Mouse (Mus musculus) G1E (cell line): ENCODE measurements around the gene Dmrtb1. TPM values are rescaled to one million over a fixed set of nuclear protein-coding genes. Genes with fewer than 3 reads are reported as not detected.

Experiments used
- ATAC-seq: 2 replicates; pipeline ENCODE4 v1.8.0; 2016; ENCODE audit warnings: mild to moderate bottlenecking; ENCODE audit not compliant: insufficient number of reproducible peaks, poor library complexity, low FRiP score, severe bottlenecking; ENCODE audit errors: extremely low read depth
- DNase-seq: peaks from one replicate; pipeline ENCODE4 v3.0.0; 2012; ENCODE audit warnings: low spot score
- H3K27me3 ChIP-seq: 2 replicates; pipeline ENCODE4 v1.6.1; 2012; ENCODE audit warnings: mild to moderate bottlenecking, low read length, inconsistent platforms; ENCODE audit not compliant: insufficient read depth
- H3K36me3 ChIP-seq: replicated peaks from 2 replicates; pipeline ENCODE3; 2012; ENCODE audit warnings: mild to moderate bottlenecking, inconsistent platforms
- H3K4me1 ChIP-seq: 2 replicates; pipeline ENCODE4 v1.6.1; 2012; ENCODE audit warnings: low read depth, low read length, inconsistent platforms, mixed read lengths; ENCODE audit not compliant: insufficient read depth
- H3K4me3 ChIP-seq: 2 replicates; pipeline ENCODE4 v1.5.1; 2012; ENCODE audit warnings: low read depth, mild to moderate bottlenecking, inconsistent platforms, low read length, moderate library complexity, mixed read lengths
- H3K9me3 ChIP-seq: replicated peaks from 2 replicates; pipeline ENCODE4 v1.6.1; 2012; ENCODE audit warnings: inconsistent platforms
- CTCF ChIP-seq: IDR thresholded peaks from 2 replicates; pipeline ENCODE4 v1.5.1; 2012; ENCODE audit warnings: low read depth, low read length, inconsistent platforms, mixed read lengths
- GATA1 ChIP-seq: IDR thresholded peaks from 2 replicates; pipeline ENCODE4 v1.6.1; 2012; ENCODE audit warnings: borderline replicate concordance, low read length, inconsistent platforms, mixed read lengths
- GATA2 ChIP-seq: IDR thresholded peaks from 2 replicates; pipeline ENCODE4 v1.6.1; 2012; ENCODE audit warnings: low read depth, low read length, inconsistent platforms, borderline replicate concordance
- POLR2AphosphoS5 ChIP-seq: IDR thresholded peaks from 2 replicates; pipeline ENCODE4 v1.6.1; 2012; ENCODE audit warnings: low read depth, low read length, inconsistent platforms; ENCODE audit not compliant: insufficient replicate concordance
- TAL1 ChIP-seq: conservative IDR thresholded peaks from 2 replicates; pipeline ENCODE4 v1.6.1; 2012; ENCODE audit warnings: low read depth, low read length, inconsistent platforms, mixed read lengths
- polyA plus RNA-seq: library from polyadenylated mRNA; stranded (reverse); fragments of >175 nt; gene quantifications from 2 replicates; pipeline ENCODE4 v1.2.3, GENCODE M21; 2012
- total RNA-seq, 2 experiments: library from RNA; stranded (forward) in 1 of 2; stranded (reverse) in 1 of 2; fragments of 200-1000 nt in 1 of 2; fragments of >200 nt in 1 of 2; fragmentation: Nextera tagmentation in 1 of 2; gene quantifications; 2 replicates each; pipeline ENCODE4 v1.2.3; 2014 to 2017

The Dmrtb1 gene
- total and polyA plus RNA-seq, 3 experiments, result not detected

DNA sequence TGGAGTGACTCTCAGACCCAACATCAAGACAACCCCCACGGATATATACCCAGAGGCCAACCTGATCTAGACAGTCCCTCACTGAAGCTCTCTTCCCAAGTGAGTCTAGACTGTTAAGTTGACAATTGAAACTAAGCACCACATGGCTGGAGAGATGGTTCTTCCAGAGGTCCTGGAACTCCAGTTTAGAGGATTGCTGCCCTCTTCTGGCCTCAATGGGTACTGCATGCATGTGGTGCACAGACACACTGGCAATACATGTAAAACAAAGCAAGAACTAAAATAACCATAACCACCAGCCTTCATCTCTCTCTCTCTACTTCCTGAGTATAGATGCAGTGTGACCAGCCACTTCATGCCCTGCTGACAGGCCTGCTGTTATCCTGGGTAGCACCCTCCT, 20.2 kb upstream of the Dmrtb1 start:
- peaks cover 4% of the 10 kb centered on the region; the same call in 1 of the 2 replicates for H3K4me1 ChIP-seq
- peaks cover 13% of the 10 kb centered on the region for H3K27me3 ChIP-seq
- no peaks in the 10 kb centered on the region for H3K36me3 ChIP-seq
- TF ChIP-seq GATA1 (no peak), TAL1 (no peak), GATA2 (no peak), CTCF (peak; percentile 59; the same call in 1 of the 2 replicates), POLR2AphosphoS5 (no peak)
- H3K9me3 ChIP-seq, result no peaks in the 10 kb centered on the region
- H3K4me3 ChIP-seq, result no peak overlapping the region
- DNase-seq (no peak), ATAC-seq (no peak)

DNA sequence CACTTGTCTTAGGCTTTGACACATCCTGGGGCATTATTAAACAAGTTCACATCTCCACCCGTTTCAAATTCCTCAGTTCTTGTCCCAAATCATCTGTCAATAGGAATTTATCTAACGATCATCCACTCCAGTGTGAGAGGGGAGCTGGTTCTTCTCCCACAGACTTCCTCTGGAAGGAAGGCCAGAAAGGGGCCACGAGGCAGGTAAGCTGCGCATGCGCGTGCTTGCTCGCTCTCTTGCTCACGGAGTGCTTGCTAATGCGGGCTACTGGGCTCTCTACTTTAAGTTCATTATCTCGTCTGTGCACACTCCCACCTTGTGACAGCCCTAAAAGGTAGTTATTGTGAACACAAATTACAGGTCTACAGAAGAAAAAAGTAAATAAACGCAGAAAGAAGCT, 17.6 kb upstream of the Dmrtb1 start:
- TF ChIP-seq POLR2AphosphoS5 (no peak), TAL1 (no peak), CTCF (no peak), GATA1 (no peak), GATA2 (no peak)
- H3K9me3 ChIP-seq, result no peaks in the 10 kb centered on the region
- H3K4me3 ChIP-seq, result no peak overlapping the region
- ATAC-seq (no peak), DNase-seq (no peak)
- H3K4me1 ChIP-seq, result peaks cover 4% of the 10 kb centered on the region; the same call in 1 of the 2 replicates
- peaks cover 5% of the 10 kb centered on the region; the same call in 1 of the 2 replicates for H3K27me3 ChIP-seq
- H3K36me3 ChIP-seq, result no peaks in the 10 kb centered on the region

DNA sequence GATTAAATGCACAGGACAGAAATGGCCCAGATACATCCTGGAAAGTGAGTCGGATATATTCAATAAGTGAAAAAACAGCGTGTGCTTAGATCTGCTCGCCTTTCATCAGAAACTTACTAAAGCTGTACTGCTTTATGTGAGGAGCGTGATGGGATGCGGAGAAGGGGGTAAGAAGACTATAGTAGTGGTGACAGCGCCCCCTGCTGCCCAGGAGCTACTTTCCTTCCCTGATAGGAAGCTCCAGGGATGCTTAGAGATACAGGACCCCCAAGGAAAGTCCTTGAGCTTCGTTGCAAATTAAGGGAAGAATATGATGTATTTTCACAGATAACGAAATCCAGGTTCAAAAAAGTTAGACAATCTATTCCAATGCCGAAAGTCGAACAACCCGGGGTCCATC, 17.1 kb upstream of the Dmrtb1 start:
- Histone ChIP-seq H3K4me3 (no peak overlapping the region), H3K27me3 (peaks cover 5% of the 10 kb centered on the region; the same call in 1 of the 2 replicates), H3K9me3 (no peaks in the 10 kb centered on the region), H3K36me3 (no peaks in the 10 kb centered on the region), H3K4me1 (peaks cover 4% of the 10 kb centered on the region; the same call in 1 of the 2 replicates)
- DNase-seq (no peak), ATAC-seq (no peak)
- TF ChIP-seq POLR2AphosphoS5 (no peak), CTCF (peak; percentile 38; the same call in 1 of the 2 replicates)

DNA sequence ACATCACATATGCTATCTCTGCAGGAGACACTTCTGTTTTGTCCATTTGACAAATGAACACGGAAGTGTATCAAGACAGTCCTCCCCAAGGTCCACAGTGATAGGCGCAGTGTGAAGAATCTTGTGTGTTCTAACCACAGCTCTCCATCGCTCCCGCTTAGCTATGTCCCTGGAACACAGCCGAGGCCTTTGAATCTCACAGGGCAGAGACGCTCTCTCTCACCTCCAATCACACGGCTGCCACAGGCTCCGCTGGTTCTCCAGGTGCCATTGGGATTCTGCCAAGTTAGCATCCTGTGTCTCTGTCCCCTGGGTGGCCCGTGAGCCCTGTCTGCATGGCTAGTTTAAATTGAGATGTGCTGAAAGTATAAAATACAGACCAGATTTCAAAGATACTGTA, 15.2 kb upstream of the Dmrtb1 start:
- Histone ChIP-seq H3K9me3 (no peaks in the 10 kb centered on the region), H3K36me3 (no peaks in the 10 kb centered on the region), H3K4me3 (no peak overlapping the region), H3K27me3 (peaks cover 12% of the 10 kb centered on the region; the same call in 1 of the 2 replicates), H3K4me1 (peaks cover 4% of the 10 kb centered on the region; the same call in 1 of the 2 replicates)
- no peak for DNase-seq
- TF ChIP-seq GATA1, result no peak
- TF ChIP-seq GATA2, result no peak
- no peak for TF ChIP-seq POLR2AphosphoS5
- TF ChIP-seq TAL1, result no peak
- no peak for TF ChIP-seq CTCF
- ATAC-seq, result no peak

DNA sequence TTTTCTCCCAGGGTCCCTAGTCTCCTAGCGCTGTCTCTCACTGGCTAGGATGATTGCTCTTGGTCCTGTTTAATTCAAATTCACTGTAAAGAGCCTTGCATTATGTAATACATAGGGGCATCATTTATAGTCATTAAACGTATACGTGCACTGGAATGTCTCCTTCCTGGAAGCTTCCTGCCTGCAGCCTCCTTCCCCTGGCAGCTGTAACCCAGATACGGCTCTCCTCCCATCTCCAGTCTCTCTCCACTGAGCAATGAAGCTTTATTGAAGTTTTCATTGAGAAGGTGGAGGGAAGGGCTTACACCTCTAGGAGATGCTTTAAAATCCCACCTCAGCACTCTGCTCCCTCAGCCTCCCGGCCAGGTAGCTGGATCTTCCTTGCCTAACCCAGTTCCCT, 9.8 kb upstream of the Dmrtb1 start:
- ATAC-seq (no peak), DNase-seq (no peak)
- no peak overlapping the region for H3K4me3 ChIP-seq
- H3K9me3 ChIP-seq, result no peaks in the 10 kb centered on the region
- no peaks in the 10 kb centered on the region for H3K4me1 ChIP-seq
- no peak for TF ChIP-seq GATA1
- TF ChIP-seq GATA2, result no peak
- TF ChIP-seq TAL1, result no peak
- no peak for TF ChIP-seq POLR2AphosphoS5
- no peak for TF ChIP-seq CTCF
- H3K27me3 ChIP-seq, result peaks cover 12% of the 10 kb centered on the region; the same call in 1 of the 2 replicates
- H3K36me3 ChIP-seq, result no peaks in the 10 kb centered on the region

DNA sequence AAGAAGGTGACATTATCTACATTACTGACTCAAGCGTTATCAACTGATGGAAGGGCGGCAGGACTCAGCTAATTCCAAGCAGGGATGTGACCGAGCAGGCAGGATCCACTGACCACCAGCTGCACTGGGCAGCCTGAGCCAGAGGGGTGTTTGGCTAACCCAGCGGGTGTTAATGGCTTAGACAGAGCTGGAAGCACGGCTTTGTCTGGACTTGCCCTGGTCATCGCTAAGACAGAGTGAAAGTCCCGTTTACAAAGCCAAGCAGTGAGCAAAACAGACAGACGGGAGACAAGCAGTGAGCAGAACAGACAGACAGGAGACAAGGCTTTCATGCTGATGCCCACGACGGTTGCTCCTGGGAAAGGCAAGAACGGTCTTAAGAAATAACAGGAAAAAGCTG, 4.2 kb upstream of the Dmrtb1 start:
- Histone ChIP-seq H3K36me3 (no peaks in the 10 kb centered on the region), H3K27me3 (peaks cover 6% of the 10 kb centered on the region), H3K9me3 (no peaks in the 10 kb centered on the region), H3K4me1 (no peaks in the 10 kb centered on the region), H3K4me3 (no peak overlapping the region)
- DNase-seq, result no peak
- no peak for ATAC-seq
- TF ChIP-seq CTCF (no peak), POLR2AphosphoS5 (no peak), GATA1 (no peak), GATA2 (no peak), TAL1 (no peak)
